Mouse (Mus musculus): ENCODE measurements at regions not wholly inside any gene's neighbourhood (a gene's known extent, or its start where the extent isn't known, plus 50 kb on each side); places are given as distances from the start of the nearest gene placed in this dataset.
A peak's percentile ranks its signal among the peaks of the same experiment; 100 is the strongest.

DNA sequence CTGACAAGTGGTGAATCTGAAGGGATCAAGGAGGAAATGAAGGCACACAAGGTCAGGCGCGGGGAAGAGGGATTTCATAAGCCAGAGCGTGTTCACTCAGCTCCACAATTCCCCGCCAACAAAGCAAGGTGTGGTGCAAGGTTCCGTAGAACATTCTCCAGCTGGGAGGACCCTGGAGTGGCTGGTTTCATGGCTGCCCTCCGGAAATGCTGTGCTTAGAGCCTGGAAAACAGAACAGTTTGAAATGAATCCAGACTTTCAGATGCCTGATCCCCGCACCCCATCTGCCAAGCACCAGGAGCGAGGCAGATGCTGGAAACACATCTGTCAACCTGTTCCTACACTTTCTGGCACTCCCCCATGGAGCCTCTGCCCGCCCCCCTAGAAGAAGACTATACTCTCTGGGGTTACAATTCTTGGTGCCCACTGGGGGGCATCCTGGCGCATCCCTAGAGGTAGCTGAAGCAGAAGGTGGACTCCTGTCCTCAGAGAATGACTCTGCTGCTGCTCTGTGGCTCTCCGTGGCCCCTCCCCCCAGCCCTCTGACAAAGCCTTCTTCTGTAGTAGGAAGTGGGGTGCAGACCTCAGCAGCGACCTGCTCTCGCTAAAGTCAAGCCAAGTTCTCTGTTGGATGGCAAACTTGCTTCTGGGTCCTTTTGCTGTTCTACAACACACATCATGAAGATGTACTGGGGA lies 54.5 kb upstream of the Mafb start:
- peaks cover 9% of the 10 kb centered on the region for H3K4me1 ChIP-seq
- ATAC-seq (ENCODE audit: low FRiP score): no peak
- 38% methylated on average over 13 of the region's 13 CpGs for WGBS
- no peaks in the 10 kb centered on the region for H3K9me3 ChIP-seq
- H3K4me3 ChIP-seq (replicated peaks): no peak overlapping the region
- no peak overlapping the region for H3K27ac ChIP-seq
- no peak overlapping the region for H3K4me2 ChIP-seq
- no peaks in the 10 kb centered on the region for H3K36me3 ChIP-seq (replicated peaks)
- no peaks in the 10 kb centered on the region for H3K27me3 ChIP-seq
- no peak overlapping the region for H3K9ac ChIP-seq

DNA sequence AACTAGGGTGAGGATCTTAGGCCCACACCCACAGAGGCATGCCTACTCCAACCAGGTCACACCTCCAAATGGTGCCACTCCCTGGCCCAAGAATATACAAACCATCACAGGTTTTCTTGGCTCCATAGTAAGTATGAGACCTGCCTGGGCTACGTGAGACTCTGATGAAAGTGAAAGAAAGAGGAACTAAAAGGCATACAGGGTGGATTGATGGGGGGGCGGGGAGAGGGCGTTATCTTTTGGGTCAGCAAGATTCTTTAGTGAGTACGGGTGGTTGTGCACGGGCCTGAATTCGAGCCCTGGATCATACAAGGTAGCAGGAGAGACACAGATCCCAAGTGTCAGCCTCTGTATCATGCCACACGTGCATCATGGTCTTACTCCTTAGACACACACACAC lies 57.6 kb upstream of the Mafb start:
- H3K36me3 ChIP-seq (replicated peaks): no peaks in the 10 kb centered on the region
- 0 out of 2 replicates have a peak, but pooled peaks cover 4% of the 10 kb centered on the region for H3K27me3 ChIP-seq
- H3K27ac ChIP-seq: no peak overlapping the region
- H3K4me1 ChIP-seq: peaks cover 9% of the 10 kb centered on the region
- WGBS: 89% methylated on average over 7 of the region's 7 CpGs
- no peaks in the 10 kb centered on the region for H3K9me3 ChIP-seq
- H3K4me3 ChIP-seq (replicated peaks): no peak overlapping the region
- no peak for ATAC-seq (ENCODE audit: low FRiP score)
- H3K4me2 ChIP-seq: no peak overlapping the region
- no peak overlapping the region for H3K9ac ChIP-seq

DNA sequence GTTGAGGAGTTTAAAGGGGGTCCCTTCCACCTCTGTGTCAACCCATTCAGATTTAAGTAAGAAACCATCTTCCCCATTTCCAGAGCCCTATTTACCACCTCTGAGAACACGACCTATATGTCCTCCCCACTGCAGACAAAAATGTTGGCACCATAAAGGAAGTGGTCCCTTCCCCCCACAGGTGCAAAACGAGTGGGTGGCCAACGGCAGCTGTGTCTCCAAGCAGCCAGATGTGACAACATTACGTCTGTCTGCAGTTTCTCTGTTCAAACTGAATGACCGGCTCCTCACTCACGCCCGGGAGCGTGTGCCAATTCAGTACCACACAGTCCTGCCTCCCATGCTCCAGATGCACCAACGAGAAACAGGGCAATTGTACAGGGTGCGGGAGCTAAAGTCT lies 60.6 kb upstream of the Mafb start:
- H3K4me2 ChIP-seq: no peak overlapping the region
- no peak overlapping the region for H3K27ac ChIP-seq
- no peaks in the 10 kb centered on the region for H3K4me1 ChIP-seq
- WGBS: 82% methylated on average over 10 of the region's 10 CpGs
- H3K36me3 ChIP-seq (replicated peaks): no peaks in the 10 kb centered on the region
- H3K27me3 ChIP-seq: 0 out of 2 replicates have a peak, but pooled peaks cover 4% of the 10 kb centered on the region
- no peak overlapping the region for H3K9ac ChIP-seq
- no peak overlapping the region for H3K4me3 ChIP-seq (replicated peaks)
- H3K9me3 ChIP-seq: no peaks in the 10 kb centered on the region
- no peak for ATAC-seq (ENCODE audit: low FRiP score)

DNA sequence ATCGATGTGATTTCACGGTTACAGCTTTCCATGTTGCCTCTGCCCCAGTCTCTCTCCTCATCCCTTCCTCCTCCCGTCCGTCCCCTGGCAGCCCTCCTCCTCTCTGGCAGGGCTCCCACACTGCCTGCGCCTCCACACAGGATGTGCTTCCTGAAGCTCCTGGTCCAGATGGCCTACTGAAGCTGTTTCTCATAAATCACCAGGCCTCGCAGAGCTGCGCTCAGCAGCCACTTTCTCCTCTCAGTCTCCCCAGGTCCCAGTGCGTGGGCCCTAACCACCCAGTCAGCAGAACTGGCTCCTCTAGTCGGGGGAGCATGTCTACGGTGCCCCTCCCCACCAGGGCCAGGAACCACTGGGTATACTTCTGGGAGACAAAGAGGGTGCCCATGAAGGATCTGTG lies 66.4 kb upstream of the Mafb start:
- ATAC-seq (ENCODE audit: low FRiP score): no peak
- no peaks in the 10 kb centered on the region for H3K27me3 ChIP-seq
- WGBS: 76% methylated on average over 10 of the region's 10 CpGs

DNA sequence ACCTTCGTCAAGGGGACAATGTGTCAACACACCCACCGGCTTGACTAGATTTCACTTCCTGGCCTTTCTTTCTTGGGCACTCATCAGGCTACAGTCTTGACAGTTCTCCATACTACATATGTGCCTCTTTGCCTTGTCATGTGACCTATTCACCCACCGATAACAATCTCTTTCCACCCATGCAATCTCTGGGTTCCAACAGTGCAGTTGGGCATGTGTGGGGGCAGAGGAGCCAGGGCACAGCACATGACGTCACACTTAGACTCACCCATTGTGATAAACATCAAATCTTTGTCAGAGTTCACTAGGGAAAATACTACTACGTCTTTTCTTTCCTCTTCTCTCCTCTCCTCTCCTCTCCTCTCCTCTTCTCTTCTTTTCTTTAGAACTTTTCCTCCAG lies 67.8 kb upstream of the Mafb start:
- H3K4me2 ChIP-seq: no peak overlapping the region
- H3K27ac ChIP-seq: no peak overlapping the region
- ATAC-seq (ENCODE audit: low FRiP score): no peak
- H3K27me3 ChIP-seq: no peaks in the 10 kb centered on the region
- peaks cover 3% of the 10 kb centered on the region; the same call in 1 of the 2 replicates for H3K4me1 ChIP-seq
- no peak overlapping the region for H3K9ac ChIP-seq
- 82% methylated on average over 5 of the region's 5 CpGs for WGBS
- no peaks in the 10 kb centered on the region for H3K9me3 ChIP-seq
- H3K4me3 ChIP-seq (replicated peaks): no peak overlapping the region
- H3K36me3 ChIP-seq (replicated peaks): no peaks in the 10 kb centered on the region

More for the DNA sequence above, 66.4 kb upstream of the Mafb start:
- no peaks in the 10 kb centered on the region for H3K36me3 ChIP-seq (replicated peaks)
- H3K4me2 ChIP-seq: no peak overlapping the region
- no peak overlapping the region for H3K4me3 ChIP-seq (replicated peaks)
- no peak overlapping the region for H3K9ac ChIP-seq
- H3K4me1 ChIP-seq: no peaks in the 10 kb centered on the region
- H3K9me3 ChIP-seq: no peaks in the 10 kb centered on the region
- H3K27ac ChIP-seq: no peak overlapping the region

DNA sequence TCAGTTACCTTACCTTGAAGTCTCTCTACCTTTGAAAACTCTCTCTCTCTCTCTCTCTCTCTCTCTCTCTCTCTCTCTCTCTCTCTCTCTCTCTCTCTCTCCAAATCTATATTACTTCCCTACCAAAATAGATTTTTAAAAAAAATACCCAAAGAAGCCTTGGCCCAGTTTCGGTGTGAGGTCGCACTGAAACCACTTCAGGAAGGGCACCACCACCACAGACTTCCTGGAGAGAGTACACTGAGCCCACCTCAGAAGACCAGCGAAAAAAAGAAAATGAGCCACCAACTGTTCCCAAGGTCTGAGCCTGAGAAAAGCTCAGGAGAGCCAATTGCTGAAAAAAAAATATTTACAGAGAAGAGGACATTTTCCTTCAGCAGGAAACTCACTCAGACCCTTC lies 68.8 kb upstream of the Mafb start:
- no peak for ATAC-seq (ENCODE audit: low FRiP score)
- Histone ChIP-seq H3K9me3 (no peaks in the 10 kb centered on the region), H3K27me3 (no peaks in the 10 kb centered on the region), H3K4me3 (replicated peaks) (no peak overlapping the region), H3K4me1 (peaks cover 9% of the 10 kb centered on the region; the same call in 1 of the 2 replicates), H3K9ac (no peak overlapping the region), H3K4me2 (no peak overlapping the region), H3K36me3 (replicated peaks) (no peaks in the 10 kb centered on the region), H3K27ac (no peak overlapping the region)
- 85% methylated on average over 3 of the region's 3 CpGs for WGBS

DNA sequence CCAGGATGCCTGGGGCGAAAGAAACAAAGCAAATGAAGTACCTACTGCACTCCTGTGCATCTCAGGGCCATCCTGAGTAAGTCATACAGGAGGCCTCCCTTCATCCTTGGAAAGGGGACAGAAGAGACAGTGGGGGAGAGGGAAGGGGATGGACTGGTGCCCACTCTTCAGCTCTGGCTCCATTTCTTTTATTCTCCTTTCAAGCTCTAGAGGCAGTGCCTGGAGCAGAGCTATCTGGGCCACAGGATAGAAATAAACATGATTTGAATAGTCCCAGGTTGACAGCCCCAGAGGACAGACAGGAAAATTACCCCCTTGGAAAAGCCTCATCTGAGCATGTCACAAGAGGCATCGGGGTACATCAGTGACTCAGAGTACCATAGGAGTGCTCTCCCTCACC lies 72.2 kb upstream of the Mafb start:
- no peaks in the 10 kb centered on the region for H3K36me3 ChIP-seq (replicated peaks)
- H3K27me3 ChIP-seq: 0 out of 2 replicates have a peak, but pooled peaks cover 9% of the 10 kb centered on the region
- H3K27ac ChIP-seq: no peak overlapping the region
- no peak overlapping the region for H3K4me3 ChIP-seq (replicated peaks)
- H3K4me2 ChIP-seq: no peak overlapping the region
- no peak overlapping the region for H3K9ac ChIP-seq
- H3K9me3 ChIP-seq: no peaks in the 10 kb centered on the region
- 81% methylated on average over 2 of the region's 2 CpGs for WGBS
- peaks cover 17% of the 10 kb centered on the region; the same call in 1 of the 2 replicates for H3K4me1 ChIP-seq
- ATAC-seq (ENCODE audit: low FRiP score): 0 out of 2 replicates have a peak, but pooled peaks have one; percentile 20

DNA sequence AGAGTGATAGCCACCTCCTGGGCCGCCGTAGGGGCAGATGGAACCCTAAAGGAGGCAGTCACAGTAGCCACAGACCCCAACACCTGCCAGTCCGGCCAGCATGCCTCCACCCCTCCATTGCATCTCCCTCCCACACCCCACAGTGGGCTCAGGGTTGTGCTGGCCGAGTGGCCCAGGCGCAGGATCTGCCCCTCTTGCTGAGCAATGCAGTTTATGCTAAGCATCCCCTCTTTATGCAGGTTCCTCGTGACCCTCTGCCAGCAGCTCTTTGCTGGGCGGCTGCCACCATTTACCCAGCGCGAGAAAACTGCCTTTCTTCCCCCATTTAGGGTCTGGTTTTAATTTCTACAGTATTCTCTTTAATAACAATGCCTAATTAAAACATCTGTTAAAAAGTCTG lies 73.4 kb upstream of the Mafb start:
- no peak for ATAC-seq (ENCODE audit: low FRiP score)
- Histone ChIP-seq H3K4me2 (no peak overlapping the region), H3K27me3 (0 out of 2 replicates have a peak, but pooled peaks cover 9% of the 10 kb centered on the region), H3K4me3 (replicated peaks) (no peak overlapping the region), H3K4me1 (peaks cover 17% of the 10 kb centered on the region; the same call in 1 of the 2 replicates), H3K9me3 (no peaks in the 10 kb centered on the region), H3K27ac (no peak overlapping the region), H3K9ac (no peak overlapping the region), H3K36me3 (replicated peaks) (no peaks in the 10 kb centered on the region)
- 58% methylated on average over 9 of the region's 9 CpGs for WGBS

DNA sequence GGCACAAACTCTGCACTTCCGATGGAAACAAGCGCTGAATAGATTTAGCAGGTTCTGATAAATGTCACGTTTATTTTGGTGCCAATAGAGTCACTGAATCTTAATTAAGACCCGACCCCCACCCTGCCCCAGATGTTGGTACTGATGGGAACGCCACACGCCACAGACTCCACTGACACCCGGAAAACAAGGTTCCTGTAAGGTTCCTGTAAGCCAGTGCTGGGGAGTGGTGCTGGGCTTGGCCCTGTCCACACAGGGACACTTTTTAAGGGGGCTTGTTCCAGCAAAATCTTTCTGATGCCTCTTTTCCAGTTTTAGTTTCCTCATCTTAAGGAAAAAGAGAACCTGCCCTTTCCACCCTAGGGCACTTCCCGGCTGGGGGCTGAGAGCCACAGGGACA lies 84.2 kb upstream of the Mafb start:
- Histone ChIP-seq H3K4me2 (peak overlapping the region; percentile 58), H3K9ac (no peak overlapping the region), H3K27ac (peak overlapping the region; percentile 60), H3K36me3 (replicated peaks) (no peaks in the 10 kb centered on the region), H3K4me1 (peaks cover 24% of the 10 kb centered on the region), H3K27me3 (no peaks in the 10 kb centered on the region), H3K9me3 (no peaks in the 10 kb centered on the region), H3K4me3 (replicated peaks) (peak overlapping the region; percentile 34; the same call in 1 of the 2 replicates)
- WGBS: 6% methylated on average over 8 of the region's 8 CpGs
- ATAC-seq (ENCODE audit: low FRiP score): peak; percentile 72

DNA sequence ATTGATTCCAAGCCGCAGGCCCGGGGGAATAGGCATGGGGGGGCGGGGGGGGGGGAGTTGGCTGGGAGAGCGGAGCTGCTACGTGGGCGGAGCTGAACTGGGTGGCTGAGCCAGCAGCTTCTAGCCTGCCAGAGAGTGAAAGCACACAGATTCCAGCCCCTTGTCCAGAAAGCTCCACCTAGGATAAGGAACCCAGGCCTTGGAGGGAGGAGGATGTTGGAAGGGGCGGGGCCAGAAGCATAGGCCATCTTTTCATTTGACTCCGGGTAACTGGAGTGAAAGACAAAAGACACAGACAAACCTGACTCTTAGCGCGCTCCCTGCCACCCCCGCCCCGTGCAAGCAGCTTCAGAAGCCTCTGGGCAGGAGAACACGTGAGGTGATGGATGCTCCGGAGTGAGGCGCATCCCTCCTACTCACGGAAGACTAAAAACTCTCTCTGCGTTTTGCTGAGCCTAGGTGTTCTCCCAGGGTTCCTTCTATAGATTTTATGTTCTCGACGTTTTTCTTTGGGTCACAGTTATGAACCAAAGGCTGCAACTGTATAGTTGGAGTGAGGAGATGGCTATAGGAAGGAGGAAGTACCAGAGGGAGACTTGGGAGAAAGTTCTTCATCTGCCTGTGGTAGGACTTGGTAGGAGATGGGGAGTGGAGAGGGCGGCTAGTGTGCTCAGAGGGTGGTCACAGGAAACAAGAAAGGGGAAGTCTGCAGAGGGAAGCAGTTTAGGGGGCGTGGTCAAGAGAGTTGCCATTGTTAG lies 84.8 kb upstream of the Mafb start:
- Histone ChIP-seq H3K4me3 (replicated peaks) (peak overlapping the region; percentile 34), H3K36me3 (replicated peaks) (no peaks in the 10 kb centered on the region), H3K9ac (peak overlapping the region; percentile 50; the same call in 1 of the 2 replicates), H3K27ac (peak overlapping the region; percentile 60), H3K4me2 (peak overlapping the region; percentile 58), H3K27me3 (no peaks in the 10 kb centered on the region), H3K4me1 (peaks cover 23% of the 10 kb centered on the region), H3K9me3 (no peaks in the 10 kb centered on the region)
- WGBS: 2% methylated on average over 21 of the region's 21 CpGs
- ATAC-seq (ENCODE audit: low FRiP score): peak; percentile 88

DNA sequence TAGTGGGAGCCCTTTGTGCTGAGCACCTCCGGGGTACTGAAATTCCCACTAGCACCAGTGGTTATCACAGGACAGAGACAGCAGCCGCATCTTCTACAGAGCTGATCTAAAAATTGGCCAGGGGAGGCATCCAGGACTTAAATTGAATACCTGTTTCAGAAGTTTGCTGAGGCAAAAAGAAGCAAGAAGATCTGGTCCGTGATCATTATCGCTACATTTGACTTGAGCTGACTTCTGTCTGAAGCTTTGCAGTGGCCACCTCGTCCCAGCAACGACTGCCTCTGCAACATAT lies 85.3 kb upstream of the Mafb start:
- no peak overlapping the region; the same call in 1 of the 2 replicates for H3K27ac ChIP-seq
- H3K9me3 ChIP-seq: no peaks in the 10 kb centered on the region
- no peak for ATAC-seq (ENCODE audit: low FRiP score)
- no peaks in the 10 kb centered on the region for H3K36me3 ChIP-seq (replicated peaks)
- H3K4me2 ChIP-seq: peak overlapping the region; percentile 58
- peak overlapping the region; percentile 50; the same call in 1 of the 2 replicates for H3K9ac ChIP-seq
- H3K4me3 ChIP-seq (replicated peaks): peak overlapping the region; percentile 34
- H3K27me3 ChIP-seq: no peaks in the 10 kb centered on the region
- WGBS: 11% methylated on average over 6 of the region's 6 CpGs
- H3K4me1 ChIP-seq: peaks cover 19% of the 10 kb centered on the region

DNA sequence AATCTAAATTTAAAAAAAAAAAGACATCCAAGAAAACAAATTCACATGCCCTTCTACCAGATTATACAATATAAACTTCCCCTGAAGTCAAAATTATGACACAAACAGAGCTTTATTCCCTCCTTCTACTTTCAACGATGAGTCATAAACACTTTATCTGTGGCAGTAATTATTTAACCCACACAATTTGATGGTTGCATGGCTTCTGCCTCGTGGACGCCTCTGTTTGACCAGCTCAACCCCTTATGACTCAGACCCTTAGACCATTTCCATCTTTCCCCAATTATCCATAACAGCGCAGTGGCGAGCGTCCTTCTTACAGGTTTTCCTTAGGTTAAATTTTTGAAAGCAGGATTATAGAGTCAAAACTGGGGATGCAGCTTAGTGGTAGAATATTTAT lies 85.9 kb upstream of the Mafb start:
- no peaks in the 10 kb centered on the region for H3K27me3 ChIP-seq
- H3K27ac ChIP-seq: no peak overlapping the region
- 95% methylated on average over 6 of the region's 6 CpGs for WGBS
- H3K9me3 ChIP-seq: no peaks in the 10 kb centered on the region
- H3K4me2 ChIP-seq: no peak overlapping the region
- H3K36me3 ChIP-seq (replicated peaks): no peaks in the 10 kb centered on the region
- no peak overlapping the region for H3K4me3 ChIP-seq (replicated peaks)
- H3K4me1 ChIP-seq: peaks cover 19% of the 10 kb centered on the region
- ATAC-seq (ENCODE audit: low FRiP score): no peak
- no peak overlapping the region for H3K9ac ChIP-seq

DNA sequence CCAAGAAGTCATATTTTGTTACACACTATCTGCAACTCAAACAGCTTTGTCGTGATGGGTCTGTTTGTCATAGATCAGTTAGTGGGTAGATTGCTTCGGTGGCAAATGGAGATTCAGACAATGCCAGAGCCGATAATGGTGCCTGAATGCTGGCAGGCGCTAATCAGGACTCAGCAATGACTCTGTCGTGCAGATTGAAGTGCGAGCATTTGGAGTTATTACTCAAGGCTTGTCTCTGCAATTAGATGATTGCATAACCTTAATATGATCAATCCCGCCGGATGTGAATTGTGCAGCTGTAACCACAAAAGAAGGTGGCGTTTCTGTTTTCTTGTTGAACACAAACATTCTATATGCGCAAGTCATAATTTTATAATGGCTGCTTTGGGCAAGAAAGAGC lies 88.8 kb upstream of the Mafb start:
- H3K27ac ChIP-seq: no peak overlapping the region
- H3K9ac ChIP-seq: no peak overlapping the region
- H3K4me1 ChIP-seq: peaks cover 18% of the 10 kb centered on the region
- no peaks in the 10 kb centered on the region for H3K36me3 ChIP-seq (replicated peaks)
- H3K4me3 ChIP-seq (replicated peaks): no peak overlapping the region
- no peak overlapping the region for H3K4me2 ChIP-seq
- H3K27me3 ChIP-seq: 0 out of 2 replicates have a peak, but pooled peaks cover 3% of the 10 kb centered on the region
- WGBS: 73% methylated on average over 10 of the region's 10 CpGs
- ATAC-seq (ENCODE audit: low FRiP score): no peak
- no peaks in the 10 kb centered on the region for H3K9me3 ChIP-seq
